Mouse (Mus musculus) heart, postnatal 10 days (tissue): ENCODE results near the gene Dnajc22. TPM values are rescaled to one million over a fixed set of nuclear protein-coding genes. Genes with fewer than 3 reads are reported as not detected.

Experiments
- DNase-seq, 2 experiments: peaks; one replicate each; pipeline ENCODE4 v3.0.0; 2021
- intact Hi-C: fragments of 180-260 bp; cut with DNase I; formaldehyde crosslinking; loops from one replicate; pipeline ENCODE4 v1.15.1; 2025
- total RNA-seq, 2 experiments: library from RNA; stranded (reverse); gene quantifications; 2 replicates each; pipeline ENCODE4 v1.2.3; 2021

Dnajc22 gene
- total RNA-seq, 2 experiments from 2014 or later = 0.37 to 0.98 TPM

DNA sequence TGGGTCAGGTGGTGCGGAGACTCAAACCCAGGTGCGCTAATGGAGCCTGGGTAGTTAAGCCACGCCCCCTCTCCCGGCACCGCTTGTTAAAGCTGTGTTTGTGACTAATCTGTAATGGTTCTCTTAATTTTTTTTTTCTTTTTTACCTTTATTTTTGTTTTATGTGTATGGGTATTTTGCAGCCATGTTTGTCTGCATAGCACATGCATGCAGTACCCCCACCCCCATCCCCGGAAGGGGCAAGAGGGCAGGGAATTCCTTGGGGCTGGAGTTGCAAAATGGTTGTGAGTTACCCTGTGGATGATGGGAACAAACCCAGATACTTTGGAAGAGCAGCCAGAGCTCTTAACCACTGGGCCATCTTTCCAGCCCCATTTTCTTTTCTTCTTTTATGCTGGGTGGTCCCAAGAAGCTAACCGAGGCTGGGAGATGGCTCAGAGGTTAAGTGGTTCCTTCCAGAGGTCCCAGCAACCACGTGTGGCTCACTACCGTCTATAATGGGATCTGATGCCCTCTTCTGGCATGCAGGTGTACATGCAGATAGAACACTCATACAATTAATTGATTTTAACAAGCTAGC lies 20.5 kb downstream of the Dnajc22 start:
- intact Hi-C loops = no loop called here

DNA sequence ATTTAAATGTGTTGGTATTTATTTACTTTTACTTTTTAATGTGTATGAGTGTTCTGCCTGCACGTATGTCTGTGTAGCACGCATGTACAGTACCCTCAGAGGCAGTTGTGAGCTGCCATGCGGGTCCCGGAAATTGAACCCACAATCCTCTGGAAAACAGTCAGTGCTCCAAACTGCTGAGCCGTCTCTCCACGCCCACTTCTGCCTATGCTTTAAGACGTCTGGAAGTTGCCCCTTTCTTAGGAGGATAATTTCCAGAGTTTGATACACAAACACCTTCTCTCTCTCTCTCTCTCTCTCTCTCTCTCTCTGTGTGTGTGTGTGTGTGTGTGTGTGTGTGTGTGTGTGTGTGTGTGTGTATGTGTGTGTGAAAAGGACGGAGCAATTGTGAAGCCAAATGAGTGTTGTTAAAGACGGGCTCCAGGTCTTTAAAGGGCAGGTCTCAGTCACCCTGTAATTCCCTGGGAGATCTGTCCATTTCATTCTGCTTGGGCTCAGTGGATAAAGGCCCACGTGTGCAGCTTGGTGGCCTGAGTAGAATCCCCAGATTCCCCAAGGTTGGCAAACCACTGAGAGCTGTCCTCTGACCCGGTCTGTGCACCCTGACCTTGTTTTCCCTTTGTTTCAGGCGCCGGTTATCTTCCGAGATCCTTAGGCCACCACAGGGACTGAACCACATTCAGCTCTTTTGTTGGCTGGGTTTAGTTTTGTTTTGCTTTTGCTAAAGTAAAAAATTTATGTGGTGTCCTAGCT lies 21.5 kb downstream of the Dnajc22 start:
- no peak for DNase-seq

More for the DNA sequence above, 20.5 kb downstream of the Dnajc22 start:
- no peak for DNase-seq

DNA sequence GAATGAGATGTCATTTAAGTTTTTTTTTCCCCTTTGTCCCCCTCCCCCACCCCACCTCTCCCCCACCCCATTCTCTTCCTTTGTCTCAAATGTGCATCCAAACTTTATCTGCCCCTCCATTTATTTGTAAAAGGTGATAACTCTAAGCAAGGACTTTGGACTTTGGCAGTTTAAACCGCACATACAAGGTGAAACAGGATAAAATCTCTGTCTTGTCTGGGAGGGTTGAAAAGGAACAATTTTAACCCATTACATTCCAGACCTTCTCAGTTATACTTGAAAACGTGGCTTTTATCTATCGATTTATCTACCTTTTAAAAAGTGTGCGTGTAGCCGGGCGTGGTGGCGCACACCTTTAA lies 22.1 kb downstream of the Dnajc22 start:
- intact Hi-C loops = no loop called here

More for the DNA sequence above, 21.5 kb downstream of the Dnajc22 start:
- intact Hi-C loops = no loop called here

DNA sequence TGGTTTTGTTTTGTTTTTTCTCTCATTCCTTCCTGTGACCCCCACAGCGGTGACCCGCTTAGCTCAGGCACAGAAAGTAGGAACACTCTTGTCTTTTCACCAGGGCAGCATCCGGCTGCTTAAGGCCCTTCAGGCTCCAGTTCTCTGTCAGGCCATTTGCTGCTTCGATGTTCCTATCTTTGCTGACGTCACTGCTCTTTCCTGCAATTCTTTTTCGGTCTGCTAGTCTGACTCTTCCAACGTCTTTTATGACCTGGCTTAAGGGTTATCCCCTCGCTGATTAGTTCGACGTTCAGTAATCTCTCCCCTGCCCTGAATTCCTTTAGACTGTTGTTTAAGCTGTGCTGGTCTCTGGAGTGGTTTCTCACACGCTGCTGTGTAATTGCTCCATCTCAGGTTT lies 23.6 kb downstream of the Dnajc22 start:
- peak; percentile 36 to 39 for DNase-seq
- intact Hi-C loops = no loop called here

More for the DNA sequence above, 22.1 kb downstream of the Dnajc22 start:
- DNase-seq = no peak

DNA sequence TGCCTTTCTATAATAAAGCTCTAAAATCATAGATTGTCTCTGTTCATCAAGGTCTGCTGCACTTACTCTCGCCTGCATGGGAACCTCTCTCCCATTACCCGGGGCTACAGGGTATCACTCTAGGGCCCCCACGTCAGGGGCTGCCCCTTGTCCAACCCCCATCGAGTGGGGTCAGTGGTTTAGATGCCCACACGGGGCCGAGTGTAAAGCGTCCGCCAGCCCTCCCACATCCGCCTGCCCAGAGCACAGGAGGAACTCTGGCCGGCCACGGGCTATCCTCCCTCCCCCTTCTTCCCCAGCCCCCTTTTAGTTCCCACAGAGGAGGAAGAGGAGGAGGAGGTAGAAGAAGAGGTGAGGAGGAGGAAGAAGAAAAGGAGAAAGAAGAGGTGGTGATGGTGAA lies 27.8 kb downstream of the Dnajc22 start:
- DNase-seq = no peak
- intact Hi-C loops = no loop called here

DNA sequence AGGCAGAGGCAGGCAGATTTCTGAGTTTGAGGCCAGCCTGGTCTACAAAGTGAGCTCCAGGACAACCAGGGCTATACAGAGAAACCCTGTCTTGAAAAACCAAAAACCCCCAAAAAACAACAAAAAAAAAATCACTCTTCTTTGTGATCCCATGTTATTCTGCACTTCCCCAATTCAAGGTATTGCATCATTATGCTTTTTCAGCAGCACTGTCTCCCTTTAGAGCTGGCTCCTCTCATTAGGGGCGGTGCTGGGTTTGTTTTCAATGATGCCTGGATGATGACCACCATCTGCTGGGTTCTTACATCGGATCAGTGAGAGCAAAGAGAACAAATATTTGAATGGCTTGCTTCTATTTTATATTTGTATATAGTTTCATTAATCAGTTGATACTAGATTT lies 29.7 kb downstream of the Dnajc22 start:
- intact Hi-C loops = no loop called here
- DNase-seq = no peak

DNA sequence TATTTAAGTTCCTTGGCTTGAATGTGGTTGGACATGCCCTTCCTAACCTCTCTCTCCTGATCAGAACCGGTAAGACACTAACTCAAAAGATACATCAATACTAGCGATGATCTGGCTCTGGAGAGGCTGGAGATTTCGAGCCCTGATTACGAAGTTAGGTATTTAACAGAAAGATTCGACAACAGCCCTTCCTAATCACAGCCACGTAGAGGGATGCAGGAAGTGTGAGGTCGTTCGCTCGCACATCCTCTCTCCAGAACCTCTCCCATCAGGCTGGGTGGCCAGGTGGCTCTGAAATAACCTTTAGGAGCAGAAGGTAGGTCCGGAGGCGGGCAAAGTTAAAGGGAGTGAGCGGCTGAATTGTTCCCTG lies 32.7 kb downstream of the Dnajc22 start, which contains the start of gene Spats2:
Gene Spats2, plus strand, starts transcription at position 206 of the 370 bp plus-strand sequence.
- no peak for DNase-seq
- intact Hi-C loops = no loop called here

DNA sequence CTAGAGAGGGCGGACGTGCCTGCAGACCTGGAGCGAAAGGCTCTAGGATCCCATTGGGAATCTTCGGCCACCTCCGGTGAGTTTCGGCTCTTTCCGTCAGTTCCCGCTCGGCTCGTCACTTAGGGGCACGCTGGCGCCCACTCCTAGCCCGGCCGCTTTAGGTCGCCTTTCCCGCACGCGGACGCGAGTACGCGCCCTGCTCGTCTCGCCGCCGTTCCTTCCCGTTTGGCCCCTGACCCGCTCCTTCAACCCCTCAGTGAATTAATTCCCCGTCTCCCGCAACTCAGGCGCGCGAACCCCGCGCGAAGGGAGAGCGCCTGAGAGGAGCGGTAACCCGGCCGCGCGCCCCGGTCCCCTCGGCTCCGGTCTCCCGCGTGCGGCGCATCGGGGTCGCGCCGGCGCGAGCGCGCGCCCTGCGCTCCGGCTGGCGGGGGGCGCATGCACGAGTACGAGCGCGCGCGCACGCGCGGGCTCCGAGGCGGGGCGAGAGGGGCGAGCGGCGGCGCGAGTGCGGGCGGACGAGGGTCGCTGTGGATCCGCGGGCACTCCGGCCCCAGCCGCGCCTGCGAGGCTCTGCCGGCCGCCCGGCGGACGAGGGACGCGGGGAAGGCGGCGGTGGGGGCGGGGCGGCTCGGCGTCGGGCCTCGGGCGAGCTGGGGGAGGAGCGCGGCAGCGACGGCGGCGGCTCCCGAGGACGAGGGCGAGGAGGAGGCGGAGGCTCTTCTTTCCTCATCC lies 33.3 kb downstream of the Dnajc22 start:
- peak; percentile 93 to 95 for DNase-seq
- intact Hi-C loops = no loop called here

DNA sequence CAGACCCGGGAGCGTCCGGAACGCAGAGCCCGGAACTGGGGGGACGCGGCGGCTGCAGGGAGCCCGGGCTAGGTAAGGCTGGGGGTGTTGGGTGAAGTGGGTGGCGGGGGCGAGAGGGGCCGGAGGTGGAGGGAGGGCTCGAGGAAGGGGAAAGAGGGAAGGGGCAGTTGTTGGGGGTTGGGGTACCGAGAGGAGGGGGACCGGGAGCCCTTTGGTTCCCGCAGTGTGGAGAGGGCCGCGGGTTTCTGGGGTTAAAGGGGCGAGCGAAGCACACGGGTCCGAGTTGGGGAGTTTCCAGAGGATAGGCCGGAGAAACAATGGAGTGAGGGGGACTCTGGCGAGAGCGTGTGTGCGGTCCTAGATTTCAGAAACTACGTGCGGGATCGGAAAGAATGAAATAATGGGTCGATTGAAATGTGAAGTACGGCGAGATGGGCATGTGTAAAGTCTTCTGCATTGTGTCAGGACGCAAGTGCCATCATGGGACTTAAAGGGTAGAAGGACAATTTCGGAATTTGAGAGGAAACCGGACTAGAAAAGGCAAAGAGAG lies 33.9 kb downstream of the Dnajc22 start:
- intact Hi-C loops = no loop called here
- DNase-seq = peak in 1 of 2 experiments; percentile 25

DNA sequence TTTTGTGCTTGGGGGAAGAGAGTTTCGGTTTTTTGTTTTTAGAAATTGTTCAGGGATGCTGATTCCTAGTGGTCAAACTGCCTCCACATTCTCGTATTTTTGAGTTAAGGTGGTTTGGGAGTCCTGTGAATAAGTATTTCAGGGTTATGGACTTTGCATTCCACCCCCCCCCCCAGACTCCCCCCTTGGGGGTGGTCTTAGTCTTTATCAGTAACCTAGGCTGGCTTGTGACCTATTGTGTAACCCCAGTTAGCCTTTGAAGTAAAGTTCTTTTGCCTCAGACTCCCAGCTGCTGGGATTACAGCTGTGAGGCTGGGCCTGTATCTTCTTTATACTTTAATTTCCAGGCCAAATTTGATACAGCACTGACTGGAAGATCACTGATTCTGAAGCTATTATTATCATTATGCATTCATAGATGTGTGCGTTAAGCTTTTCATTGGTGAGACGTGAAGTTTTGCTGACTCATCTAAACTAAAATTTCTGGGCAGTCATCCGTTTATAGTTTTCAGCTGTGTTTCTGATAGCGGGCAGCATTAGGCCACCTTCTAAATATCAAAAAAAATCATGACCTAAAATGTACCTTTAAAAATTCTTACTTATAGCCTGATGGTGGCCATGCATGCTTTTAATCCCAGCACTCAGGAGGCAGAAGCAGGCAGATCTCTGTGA lies 35.0 kb downstream of the Dnajc22 start:
- DNase-seq = no peak
- intact Hi-C loops = no loop called here

DNA sequence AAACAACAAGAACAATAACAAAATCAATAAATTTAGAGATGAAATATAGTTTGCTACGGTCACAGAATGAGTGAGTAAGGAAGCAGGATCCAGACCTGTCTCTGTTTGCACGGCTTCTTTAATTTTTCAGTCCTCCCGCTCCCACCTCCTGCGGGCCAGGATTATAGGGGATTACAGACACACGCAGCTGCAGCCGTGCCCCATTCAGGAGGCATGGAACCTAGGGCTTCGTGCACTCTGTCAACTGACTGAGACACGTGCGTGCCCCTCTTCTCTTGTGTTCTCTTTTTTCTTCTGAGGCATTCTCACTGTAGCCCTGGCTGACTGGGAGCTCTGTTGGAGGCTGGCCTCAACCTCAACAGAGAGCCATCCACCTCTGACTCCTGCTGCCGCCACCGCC lies 36.5 kb downstream of the Dnajc22 start:
- intact Hi-C loops = no loop called here
- DNase-seq = no peak

DNA sequence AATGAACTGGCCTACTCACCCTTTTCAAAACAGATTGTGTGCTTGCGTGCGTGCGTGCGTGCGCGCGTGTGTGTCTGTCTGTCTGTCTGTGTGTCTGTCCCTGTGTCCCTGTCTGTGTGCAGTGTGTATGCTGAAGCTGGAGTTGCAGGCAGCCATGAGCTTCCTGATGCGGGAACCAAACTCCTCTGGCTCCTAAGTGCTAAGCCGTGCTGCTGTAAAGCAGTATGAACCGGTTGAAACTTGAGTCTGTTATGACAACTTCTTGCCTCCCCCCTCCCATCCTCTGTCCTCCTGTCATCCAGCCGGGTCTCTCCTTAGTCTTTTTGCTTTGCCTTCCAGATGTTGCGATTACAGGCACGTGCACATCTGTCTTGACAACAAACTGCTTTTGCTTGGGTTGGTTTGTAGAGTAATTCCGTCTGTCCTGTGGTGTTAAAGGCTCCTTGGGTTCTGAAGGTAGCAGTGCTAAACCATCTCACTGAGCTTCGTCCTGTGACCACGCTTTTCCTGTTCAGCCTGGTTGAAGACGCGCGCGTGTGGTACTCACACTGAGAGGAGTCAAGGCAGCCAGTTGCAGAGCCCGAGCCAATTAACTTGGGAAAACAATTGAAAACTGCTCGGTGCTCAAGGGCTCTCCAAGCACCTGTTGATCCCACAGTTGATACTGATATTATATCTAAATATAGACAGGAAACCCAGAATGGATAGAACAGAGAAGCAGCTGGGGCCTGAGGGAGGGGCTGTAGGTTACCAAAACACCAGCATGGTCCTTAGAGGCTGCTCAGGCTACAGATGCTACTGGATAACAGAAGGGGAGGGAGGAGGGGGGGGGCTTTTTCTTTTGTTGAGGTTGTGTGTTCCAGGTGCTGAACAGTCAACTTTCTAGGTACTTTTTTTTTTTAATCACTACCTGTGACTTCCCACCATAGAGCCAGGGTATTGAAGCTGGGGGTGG lies 37.3 kb downstream of the Dnajc22 start:
- no peak for DNase-seq
- intact Hi-C loops = no loop called here

DNA sequence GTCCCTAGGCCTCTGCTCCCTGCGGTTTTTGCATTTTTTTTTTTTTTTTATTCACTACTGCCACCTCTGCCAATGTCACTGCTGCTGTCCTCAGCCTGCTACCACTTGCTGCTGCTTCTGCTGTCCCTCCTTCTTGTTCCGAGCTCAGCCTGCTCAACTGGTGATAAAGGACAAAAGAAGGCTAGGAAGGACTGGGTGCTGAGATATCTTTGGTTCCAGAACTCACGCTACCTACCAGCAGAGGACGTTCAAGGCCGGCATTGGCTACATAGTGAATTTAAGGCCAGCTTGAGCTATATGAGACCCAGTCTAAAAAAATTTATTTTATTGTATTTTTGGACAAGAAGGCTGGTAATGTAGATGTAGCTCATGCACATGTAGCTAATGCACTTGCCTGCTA lies 45.4 kb downstream of the Dnajc22 start:
- intact Hi-C loops = no loop called here
- DNase-seq = no peak

DNA sequence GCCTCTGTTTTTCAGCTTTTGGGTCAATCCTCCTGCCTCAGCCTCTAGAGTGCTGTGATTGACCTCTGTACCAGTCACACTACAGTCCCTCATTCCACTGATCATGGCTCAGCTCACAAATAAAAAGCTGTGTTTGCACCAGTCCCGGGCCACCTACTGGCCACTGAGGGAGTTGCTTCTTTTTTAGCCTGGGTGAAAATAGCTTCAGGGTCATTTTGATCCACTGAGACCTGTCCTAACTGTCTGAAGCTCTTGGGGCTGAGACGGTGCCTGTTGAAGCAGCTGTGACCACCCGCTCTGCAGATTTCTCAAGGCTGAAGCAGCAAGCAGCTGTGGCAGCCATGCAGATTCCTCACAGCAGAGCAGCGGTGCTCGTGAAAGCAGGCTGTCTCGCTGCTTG lies 46.7 kb downstream of the Dnajc22 start:
- DNase-seq = peak; percentile 41 to 68
- intact Hi-C loops = no loop called here

DNA sequence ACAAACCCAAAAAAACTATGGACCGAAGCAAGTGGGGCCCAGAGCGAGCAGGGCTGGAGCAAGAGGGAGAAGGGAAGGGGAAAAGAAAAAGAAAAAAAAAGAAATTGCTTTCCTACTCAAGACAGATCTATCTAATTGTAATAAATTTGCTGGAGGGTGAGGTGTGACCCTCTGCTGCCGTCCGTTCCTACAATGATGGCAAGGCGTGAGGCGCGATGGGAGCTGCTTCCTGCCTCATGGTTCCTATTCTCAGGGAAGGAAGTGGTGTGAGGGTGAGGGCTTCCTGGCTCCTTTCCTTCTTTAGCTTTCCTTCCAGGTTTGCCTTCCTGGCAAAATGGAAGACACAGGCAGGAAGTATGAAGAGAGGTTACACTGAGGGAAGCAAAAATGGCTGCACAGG lies 57.5 kb downstream of the Dnajc22 start:
- no peak for DNase-seq
- intact Hi-C loops = no loop called here

DNA sequence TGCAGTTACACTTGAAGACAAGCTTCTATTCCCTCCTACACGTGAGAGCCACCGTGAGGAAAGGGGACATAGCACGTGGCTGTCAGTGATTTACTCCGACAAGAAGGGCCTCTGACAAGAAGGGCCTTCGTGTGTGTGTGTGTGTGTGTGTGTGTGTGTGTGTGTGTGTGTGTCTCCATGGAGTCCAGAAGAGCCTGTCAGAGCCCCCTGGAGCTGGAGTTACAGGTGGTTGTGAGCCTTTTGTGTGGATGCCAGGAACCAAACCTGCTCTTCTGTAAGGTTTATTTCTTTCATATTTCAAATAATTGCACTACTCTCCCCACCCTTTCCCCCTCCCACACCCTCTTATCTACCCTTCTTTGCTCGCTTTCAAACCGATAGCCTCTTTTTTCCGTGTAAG lies 58.4 kb downstream of the Dnajc22 start:
- intact Hi-C loops = no loop called here
- no peak for DNase-seq

DNA sequence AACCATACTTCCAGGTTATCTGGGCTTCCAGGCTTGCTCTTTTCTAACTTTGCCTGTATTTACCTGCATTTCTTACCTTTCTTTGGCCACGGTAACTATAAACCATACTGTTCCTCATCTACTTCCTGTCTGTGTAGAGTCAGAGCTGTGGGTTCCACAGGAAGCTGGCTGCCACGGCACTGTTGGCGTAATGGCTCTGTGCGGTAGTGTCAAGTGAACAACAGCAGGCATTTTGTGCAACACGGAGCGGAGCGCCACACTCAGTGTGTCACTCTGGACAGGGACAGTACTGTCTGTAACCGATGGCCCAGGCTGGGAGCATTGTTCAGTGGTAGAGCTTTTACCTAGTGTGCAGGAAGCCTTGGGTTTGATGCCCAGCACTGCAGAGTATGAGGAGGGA lies 60.5 kb downstream of the Dnajc22 start:
- DNase-seq = no peak
- intact Hi-C loops = no loop called here
